Mouse (Mus musculus) kidney, embryonic 14.5 days (tissue): ENCODE measurements around the gene Nod1. TPM values are rescaled to one million over a fixed set of nuclear protein-coding genes. Genes with fewer than 3 reads are reported as not detected.
"Not testable (repeated sequence)": the region's sequence is repeated elsewhere in the genome, so short reads cannot be mapped to it uniquely, and the experiment has no call there.

Source experiments
- ATAC-seq: fragments of 200-750 bp; cut with Nextera tagmentation; 2 replicates; pipeline ENCODE4 v1.8.0; 2017; ENCODE audit warnings: moderate number of reproducible peaks, mild to moderate bottlenecking, moderate TSS enrichment, moderate library complexity; ENCODE audit not compliant: low FRiP score, low TSS enrichment
- H3K27ac ChIP-seq: fragments of 300-500 bp; sonication (generic); 2 replicates; pipeline ENCODE4 v1.5.1; 2014; ENCODE audit warnings: low read depth, mild to moderate bottlenecking, low read length, moderate library complexity, mixed read lengths
- H3K27me3 ChIP-seq: fragments of 300-500 bp; sonication (generic); 2 replicates; pipeline ENCODE4 v1.6.1; 2014; ENCODE audit warnings: mild to moderate bottlenecking, low read length; ENCODE audit not compliant: control insufficient read depth, insufficient read depth
- H3K36me3 ChIP-seq: fragments of 300-500 bp; sonication (generic); 2 replicates; pipeline ENCODE4 v1.6.1; 2014; ENCODE audit warnings: low read length, mixed read lengths; ENCODE audit not compliant: control insufficient read depth, insufficient read depth
- H3K4me1 ChIP-seq: fragments of 300-500 bp; sonication (generic); 2 replicates; pipeline ENCODE4 v1.6.1; 2014; ENCODE audit warnings: low read length, mixed read lengths; ENCODE audit not compliant: control insufficient read depth, insufficient read depth
- H3K4me2 ChIP-seq: fragments of 300-500 bp; sonication (generic); replicated peaks from 2 replicates; pipeline ENCODE4 v1.6.1; 2014; ENCODE audit warnings: low read depth, mild to moderate bottlenecking, low read length
- H3K4me3 ChIP-seq: fragments of 300-500 bp; sonication (generic); 2 replicates; pipeline ENCODE4 v1.5.1; 2014; ENCODE audit warnings: mild to moderate bottlenecking, low read length
- H3K9ac ChIP-seq: fragments of 300-500 bp; sonication (generic); 2 replicates; pipeline ENCODE4 v1.6.1; 2014; ENCODE audit warnings: low read depth, mild to moderate bottlenecking, low read length, moderate library complexity
- H3K9me3 ChIP-seq: fragments of 300-500 bp; sonication (generic); 2 replicates; pipeline ENCODE4 v1.6.1; 2016; ENCODE audit warnings: low read length; ENCODE audit not compliant: control insufficient read depth
- WGBS: fragments of 180-500 bp; shearing (Covaris S2); extraction: QIAGEN DNeasy Blood & Tissue Kit; methylation state at CpG from one replicate; pipeline ENCODE4 v1.1.7; 2014; 5-methylcytosine and 5-hydroxymethylcytosine counted together
- polyA plus RNA-seq: library from polyadenylated mRNA; unstranded; fragments of >200 nt; fragmentation: Nextera tagmentation; extraction: Ambion mirVana; gene quantifications from 2 replicates; pipeline ENCODE4 v1.2.1, GENCODE M21; 2014

Gene Nod1
- polyA plus RNA-seq, 1 experiment from 2014 or later: 3.6 TPM

DNA sequence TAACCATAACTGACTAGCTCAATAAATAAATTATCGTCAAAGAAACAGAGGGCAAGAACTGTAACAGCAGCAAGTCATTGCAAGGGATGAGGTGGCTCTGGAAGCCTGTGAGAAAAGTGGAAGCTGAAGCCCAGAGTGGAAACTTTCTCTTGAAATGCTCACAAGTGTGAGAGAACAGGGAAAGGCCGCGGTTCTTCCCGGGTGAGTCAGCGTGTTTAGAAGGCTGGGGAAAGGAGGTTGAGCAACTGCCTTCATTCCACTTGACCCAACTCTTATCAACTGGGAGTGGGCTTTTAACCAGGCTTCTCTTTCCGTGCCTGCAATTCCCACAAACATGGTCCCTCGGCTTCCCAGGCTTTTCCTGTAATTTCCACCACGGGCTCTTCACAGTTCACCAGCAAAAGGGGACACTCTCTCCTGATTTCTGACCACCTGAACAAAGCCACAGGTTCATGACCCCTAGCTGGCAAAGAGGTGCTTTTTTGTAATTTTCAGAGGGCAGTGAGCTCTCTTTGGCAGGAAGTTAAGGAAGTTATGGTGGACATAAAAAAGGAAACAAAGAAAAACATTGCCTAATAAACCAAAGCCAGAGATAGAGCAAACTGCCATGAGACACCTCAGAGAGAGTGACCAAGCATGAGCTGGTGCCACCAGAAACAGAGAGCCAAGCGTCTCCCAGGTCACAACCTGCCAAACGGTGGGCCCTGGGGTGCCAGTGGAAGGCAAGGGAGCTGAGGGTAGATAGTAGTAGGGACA lies 17.6 kb downstream of the Nod1 start:
- no peak overlapping the region for H3K4me3 ChIP-seq
- no peak overlapping the region for H3K4me2 ChIP-seq
- no peak for ATAC-seq
- H3K9me3 ChIP-seq: no peaks in the 10 kb centered on the region
- H3K27me3 ChIP-seq: no peaks in the 10 kb centered on the region
- WGBS: 77% methylated on average over 10 of the region's 10 CpGs
- no peak overlapping the region for H3K9ac ChIP-seq
- no peaks in the 10 kb centered on the region for H3K4me1 ChIP-seq
- H3K36me3 ChIP-seq: no peaks in the 10 kb centered on the region
- H3K27ac ChIP-seq: no peak overlapping the region

DNA sequence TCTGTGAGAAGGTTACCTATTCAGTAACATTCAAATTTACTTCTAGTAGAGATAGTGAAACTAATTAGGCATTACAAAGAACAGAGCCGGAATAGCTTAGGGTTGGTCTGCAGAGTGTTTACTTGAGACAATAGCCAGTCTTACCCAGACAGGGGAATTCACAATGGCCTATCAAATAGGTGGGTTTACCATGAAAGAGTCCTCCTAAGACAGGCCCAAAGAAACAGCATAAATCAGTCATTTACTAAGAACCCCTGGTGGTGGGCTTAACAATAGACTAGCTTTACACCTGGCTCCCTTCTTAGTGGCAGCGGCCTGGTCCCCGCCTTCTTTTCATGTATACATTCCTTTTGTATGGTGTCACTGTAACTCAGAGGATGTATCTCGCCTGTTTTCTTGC lies 19.0 kb downstream of the Nod1 start:
- 87% methylated on average over 4 of the region's 4 CpGs for WGBS
- not testable (repeated sequence) for H3K36me3 ChIP-seq, ATAC-seq, H3K4me2 ChIP-seq, H3K4me3 ChIP-seq, H3K4me1 ChIP-seq, H3K9me3 ChIP-seq, H3K27me3 ChIP-seq, H3K27ac ChIP-seq, H3K9ac ChIP-seq

DNA sequence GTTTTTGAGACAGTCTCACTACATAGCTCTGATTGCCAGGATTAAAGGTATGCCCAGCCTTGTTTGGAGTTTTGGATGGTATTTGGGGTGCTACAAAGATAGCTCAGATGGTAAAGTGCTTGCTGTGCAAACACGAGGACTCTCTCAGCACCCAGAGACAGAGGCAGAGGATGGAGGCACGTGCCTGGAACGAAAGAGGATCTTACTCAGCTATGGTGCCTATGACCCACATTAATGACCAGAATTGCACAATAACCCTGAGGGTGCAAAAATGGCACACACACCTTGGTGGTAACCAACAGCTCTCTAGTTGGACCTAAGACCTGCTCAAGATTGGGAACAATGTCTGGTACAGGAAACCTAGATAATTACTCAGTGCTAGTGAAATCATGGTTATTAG lies 19.9 kb downstream of the Nod1 start:
- Histone ChIP-seq H3K27me3 (no peaks in the 10 kb centered on the region), H3K9ac (no peak overlapping the region), H3K36me3 (no peaks in the 10 kb centered on the region), H3K27ac (no peak overlapping the region), H3K4me1 (no peaks in the 10 kb centered on the region), H3K9me3 (no peaks in the 10 kb centered on the region), H3K4me3 (no peak overlapping the region), H3K4me2 (no peak overlapping the region)
- no peak for ATAC-seq
- WGBS: 91% methylated on average over 3 of the region's 3 CpGs

DNA sequence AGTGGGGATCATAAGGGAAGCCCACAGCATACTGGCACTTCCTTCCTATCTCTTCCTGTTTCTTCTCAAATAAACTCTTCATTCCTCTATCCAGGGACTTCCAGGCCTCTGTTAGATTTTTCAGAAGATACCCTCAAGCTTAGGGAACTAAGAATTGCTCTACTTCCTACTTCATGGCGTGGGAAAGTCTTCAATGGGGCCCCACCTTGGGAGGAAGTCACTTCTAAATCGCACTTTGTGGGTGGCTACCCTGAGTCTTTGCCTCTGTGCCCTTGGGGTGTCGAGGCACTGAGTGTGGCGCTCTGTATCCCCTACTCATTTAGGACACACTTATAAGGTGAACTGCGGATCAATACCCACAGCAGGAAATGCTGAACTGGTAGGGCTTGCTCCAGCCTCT lies 23.7 kb downstream of the Nod1 start:
- ATAC-seq: no peak
- 88% methylated on average over 5 of the region's 5 CpGs for WGBS
- no peak overlapping the region for H3K27ac ChIP-seq
- no peaks in the 10 kb centered on the region for H3K4me1 ChIP-seq
- no peak overlapping the region for H3K4me3 ChIP-seq
- no peak overlapping the region for H3K9ac ChIP-seq
- no peaks in the 10 kb centered on the region for H3K9me3 ChIP-seq
- no peaks in the 10 kb centered on the region for H3K36me3 ChIP-seq
- no peak overlapping the region for H3K4me2 ChIP-seq
- H3K27me3 ChIP-seq: peaks cover 5% of the 10 kb centered on the region

DNA sequence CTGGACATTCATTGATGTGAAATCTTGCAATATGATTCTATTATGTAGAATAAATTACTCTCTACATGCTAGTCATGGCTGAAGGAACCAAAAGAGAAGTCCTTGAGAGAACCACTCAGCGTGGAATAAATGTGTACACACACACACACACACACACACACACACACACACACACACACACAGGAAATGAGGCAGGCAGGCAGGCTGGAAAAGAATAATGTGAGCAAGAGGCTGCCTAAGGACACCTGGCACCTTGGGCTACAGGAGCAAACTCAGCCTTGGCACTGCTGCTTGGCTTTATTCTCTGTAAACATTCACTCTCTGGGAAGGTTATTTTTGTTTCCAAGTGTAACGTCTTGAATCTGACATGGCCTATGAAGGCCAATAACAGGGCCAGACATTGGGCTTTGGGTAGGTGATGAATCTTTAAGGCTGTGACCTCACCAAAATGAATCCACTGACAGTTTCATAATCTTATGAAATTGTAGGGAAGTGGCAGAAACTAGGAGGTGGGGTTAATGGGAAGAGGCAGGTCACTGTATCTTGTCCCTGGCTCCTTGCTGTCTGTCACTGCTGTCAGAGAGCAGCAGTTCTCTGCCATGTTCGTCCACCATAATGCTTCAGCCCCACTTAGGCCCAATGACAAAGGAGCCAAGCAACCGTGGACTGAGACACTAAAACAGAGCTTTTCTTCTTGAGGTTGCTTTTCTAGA lies 26.0 kb downstream of the Nod1 start:
- H3K27ac ChIP-seq: no peak overlapping the region
- no peak overlapping the region for H3K4me2 ChIP-seq
- H3K36me3 ChIP-seq: no peaks in the 10 kb centered on the region
- 79% methylated on average over 4 of the region's 4 CpGs for WGBS
- no peak overlapping the region for H3K4me3 ChIP-seq
- ATAC-seq: no peak
- H3K9me3 ChIP-seq: no peaks in the 10 kb centered on the region
- H3K9ac ChIP-seq: no peak overlapping the region
- no peaks in the 10 kb centered on the region for H3K4me1 ChIP-seq
- peaks cover 10% of the 10 kb centered on the region for H3K27me3 ChIP-seq

DNA sequence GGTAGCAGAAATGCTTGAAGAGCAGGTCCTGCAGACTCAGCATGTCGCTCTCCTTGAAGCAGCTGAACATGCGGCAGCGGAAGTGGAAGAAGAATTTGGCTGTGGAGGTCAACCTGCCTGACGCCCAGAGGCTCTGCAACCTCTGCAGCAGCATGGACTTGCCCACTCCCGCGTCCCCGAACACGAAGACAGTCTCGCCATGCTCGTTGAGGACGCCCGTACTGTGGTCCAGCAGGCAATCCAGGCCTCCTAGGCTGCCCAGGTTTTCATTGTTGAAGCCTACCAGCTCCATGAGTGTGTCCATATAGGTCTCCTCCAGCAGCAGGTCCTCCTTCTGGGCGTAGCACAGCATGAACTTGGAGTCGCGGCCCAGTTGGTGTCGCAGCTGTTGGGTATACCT lies 27.9 kb downstream of the Nod1 start:
- no peak overlapping the region for H3K9ac ChIP-seq
- ATAC-seq: no peak
- no peak overlapping the region for H3K27ac ChIP-seq
- 85% methylated on average over 16 of the region's 16 CpGs for WGBS
- no peak overlapping the region for H3K4me2 ChIP-seq
- no peaks in the 10 kb centered on the region for H3K36me3 ChIP-seq
- no peaks in the 10 kb centered on the region for H3K4me1 ChIP-seq
- no peaks in the 10 kb centered on the region for H3K9me3 ChIP-seq
- no peak overlapping the region for H3K4me3 ChIP-seq
- H3K27me3 ChIP-seq: peaks cover 10% of the 10 kb centered on the region

DNA sequence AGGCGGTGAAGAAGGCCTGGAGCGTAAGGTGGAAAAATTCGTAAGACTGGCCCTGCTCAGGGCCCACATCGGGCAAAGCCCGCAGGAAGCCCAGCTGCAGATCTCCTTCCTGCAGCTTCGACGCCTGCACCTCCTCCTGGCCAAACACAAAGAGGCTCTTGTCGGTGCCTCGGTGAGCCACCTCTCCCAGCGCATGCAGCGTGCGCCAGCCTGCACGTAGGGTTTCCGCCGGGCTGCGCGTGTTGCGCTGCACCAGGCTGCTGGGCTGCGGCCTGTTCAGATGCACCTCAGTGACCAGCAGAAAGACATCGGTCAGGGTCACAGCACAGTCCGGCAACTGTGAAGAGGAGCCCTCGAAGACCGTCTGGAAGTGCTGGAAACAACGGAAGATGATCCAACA lies 28.7 kb downstream of the Nod1 start:
- no peak overlapping the region for H3K4me2 ChIP-seq
- H3K36me3 ChIP-seq: no peaks in the 10 kb centered on the region
- H3K4me1 ChIP-seq: no peaks in the 10 kb centered on the region
- peaks cover 10% of the 10 kb centered on the region for H3K27me3 ChIP-seq
- WGBS: 61% methylated on average over 24 of the region's 24 CpGs
- no peak overlapping the region for H3K9ac ChIP-seq
- no peaks in the 10 kb centered on the region for H3K9me3 ChIP-seq
- no peak overlapping the region for H3K27ac ChIP-seq
- H3K4me3 ChIP-seq: no peak overlapping the region
- no peak for ATAC-seq

DNA sequence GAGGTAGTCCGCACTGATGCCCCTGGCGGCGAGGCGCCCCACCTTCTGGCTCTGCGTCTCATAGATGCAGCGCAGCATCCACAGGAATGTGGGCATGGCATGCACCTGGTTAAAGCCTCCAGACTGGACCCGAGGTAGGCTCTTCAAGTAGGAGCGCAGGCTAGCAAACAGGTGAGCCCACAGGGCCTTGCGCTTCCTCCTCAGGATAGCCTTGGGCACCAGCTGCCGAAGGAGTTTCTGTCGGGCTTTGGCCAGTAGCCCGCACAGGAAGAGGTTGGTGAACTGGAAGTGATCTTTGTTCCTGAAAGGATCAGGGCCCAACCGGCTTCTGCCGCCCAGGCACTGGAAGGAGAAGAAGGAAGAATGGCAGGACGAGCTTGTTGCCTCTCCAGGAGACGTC lies 29.1 kb downstream of the Nod1 start:
- peaks cover 10% of the 10 kb centered on the region for H3K27me3 ChIP-seq
- ATAC-seq: no peak
- no peak overlapping the region for H3K9ac ChIP-seq
- H3K4me1 ChIP-seq: no peaks in the 10 kb centered on the region
- H3K27ac ChIP-seq: no peak overlapping the region
- WGBS: 72% methylated on average over 16 of the region's 16 CpGs
- H3K4me3 ChIP-seq: no peak overlapping the region
- no peaks in the 10 kb centered on the region for H3K9me3 ChIP-seq
- no peaks in the 10 kb centered on the region for H3K36me3 ChIP-seq
- H3K4me2 ChIP-seq: no peak overlapping the region

DNA sequence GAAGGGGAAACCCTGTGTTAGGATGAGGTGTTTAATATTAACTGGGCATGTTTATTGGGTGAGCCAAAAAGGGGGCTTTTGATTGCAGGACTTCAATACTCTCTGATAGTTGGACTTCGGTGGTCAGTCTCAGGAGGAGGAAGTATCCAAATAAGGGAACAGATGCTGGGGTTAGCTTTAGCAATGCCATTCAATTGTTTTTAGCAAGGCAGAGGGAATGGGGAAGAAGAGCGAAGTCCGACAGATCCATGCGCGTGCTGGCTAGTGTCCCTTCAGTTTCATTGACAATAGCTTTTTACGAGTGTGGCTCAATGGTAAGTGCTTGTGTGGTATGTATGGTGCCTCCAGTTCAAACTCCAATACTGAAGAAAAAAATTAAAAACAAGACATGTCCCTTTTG lies 31.3 kb downstream of the Nod1 start:
- H3K9me3 ChIP-seq: no peaks in the 10 kb centered on the region
- no peak overlapping the region for H3K4me2 ChIP-seq
- H3K9ac ChIP-seq: no peak overlapping the region
- H3K36me3 ChIP-seq: no peaks in the 10 kb centered on the region
- no peaks in the 10 kb centered on the region for H3K4me1 ChIP-seq
- WGBS: 93% methylated on average over 6 of the region's 6 CpGs
- ATAC-seq: no peak
- H3K27ac ChIP-seq: no peak overlapping the region
- H3K27me3 ChIP-seq: peaks cover 10% of the 10 kb centered on the region
- H3K4me3 ChIP-seq: no peak overlapping the region
